Mouse (Mus musculus) kidney, adult 2 months (tissue): Measurements from ENCODE around the gene Primpol.

ENCODE experiments used
- CTCF ChIP-seq: fragments of 200-500 bp; conservative IDR thresholded peaks from 2 replicates; pipeline ENCODE4 v1.5.1; 2011; ENCODE audit warnings: low read depth, mild to moderate bottlenecking, control low read depth, low read length, moderate library complexity, mixed read lengths; ENCODE audit not compliant: insufficient read depth, insufficient read length
- POLR2A ChIP-seq: fragments of 200-500 bp; IDR thresholded peaks from one replicate; pipeline ENCODE4 v1.6.1; 2011; ENCODE audit warnings: low read depth, low read length, control low read depth

- TF ChIP-seq POLR2A = no peak
- TF ChIP-seq CTCF = no peak
Measured at GRCm38 (mm10) chr8:46617690-46618620, 943 bp upstream of the Primpol start.
